Mouse (Mus musculus): ENCODE measurements at regions not wholly inside any gene's neighbourhood (a gene's known extent, or its start where the extent isn't known, plus 50 kb on each side); places are given as distances from the start of the nearest gene placed in this dataset.

DNA sequence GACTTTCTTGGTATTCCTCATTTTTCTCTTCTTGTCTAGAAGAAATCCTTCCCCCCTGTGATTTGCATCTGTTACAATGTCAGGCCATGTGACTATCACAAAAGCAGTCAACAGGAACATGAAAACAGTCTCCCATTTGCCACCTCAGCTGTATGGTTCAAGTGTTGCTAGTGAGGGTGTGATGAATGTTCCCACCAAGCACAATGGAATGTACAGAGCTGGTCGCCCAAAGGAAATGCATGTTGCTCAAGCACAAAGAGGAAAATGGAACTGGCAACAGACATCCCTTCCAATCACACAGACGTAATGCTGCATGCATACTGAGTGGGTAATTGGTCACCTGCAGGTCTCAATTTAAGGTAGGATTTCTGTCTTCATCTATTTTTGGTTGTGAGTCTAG lies 324.1 kb upstream of the BC052040 start:
- TF ChIP-seq CTCF (IDR thresholded peaks at IDR 0.05; ENCODE audit: control insufficient read depth, insufficient read depth, insufficient replicate concordance, low read depth, low read length) (no peak), POLR2A (IDR thresholded peaks at IDR 0.05; ENCODE audit: control insufficient read depth, low read depth, low read length) (no peak)

Measured in testis, adult 2 months (tissue).